Mouse (Mus musculus): ENCODE measurements around the gene Khsrp. TPM values are rescaled to one million over a fixed set of nuclear protein-coding genes. Genes with fewer than 3 reads are reported as not detected.

The Khsrp gene
- total RNA-seq, 4 experiments from 2014 or later: 35.0 to 47.6 (median 38.6) TPM

- DNase-seq (ENCODE audit: low spot score): no peak
Observed at GRCm38 (mm10) chr17:56986105-56986805, 45.1 kb downstream of the Khsrp start.

GRCm38 (mm10) chr17:56985656-56986055, 45.7 kb downstream of the Khsrp start:
- no peak for DNase-seq (ENCODE audit: low spot score)

GRCm38 (mm10) chr17:56984886-56985285, 46.4 kb downstream of the Khsrp start:
- DNase-seq (ENCODE audit: low spot score): no peak

- no peak for DNase-seq (ENCODE audit: low spot score)
Observed at GRCm38 (mm10) chr17:56982013-56982412, 49.3 kb downstream of the Khsrp start, which contains the start of gene Acer1. TSS of gene Acer1 (minus strand) at chr17:56982126.

- DNase-seq (ENCODE audit: low spot score): no peak
Observed at GRCm38 (mm10) chr17:56981049-56981448, 50.3 kb downstream of the Khsrp start.

- DNase-seq (ENCODE audit: low spot score): no peak
Observed at GRCm38 (mm10) chr17:56979524-56979923, 51.8 kb downstream of the Khsrp start.

GRCm38 (mm10) chr17:56976531-56977390, 54.6 kb downstream of the Khsrp start:
- DNase-seq (ENCODE audit: low spot score): no peak

- no peak for DNase-seq (ENCODE audit: low spot score)
Observed at GRCm38 (mm10) chr17:56975391-56975790, 55.9 kb downstream of the Khsrp start.

GRCm38 (mm10) chr17:56974708-56975240, 56.5 kb downstream of the Khsrp start:
- DNase-seq (ENCODE audit: low spot score): no peak

- no peak for DNase-seq (ENCODE audit: low spot score)
Observed at GRCm38 (mm10) chr17:56973956-56974707, 57.2 kb downstream of the Khsrp start.

Other genes with a start within 250 kb of the Khsrp start
- 1 to 10 TPM; 1.6 to 3.5 (median 2.7) TPM for gene Rfx2, start 200.5 kb downstream of the Khsrp start, total RNA-seq (2022)
- not detected for gene Acsbg2, start 157.1 kb downstream of the Khsrp start, total RNA-seq (2022)
- not detected for gene 1700061G19Rik, start 156.0 kb downstream of the Khsrp start, total RNA-seq (2022)
- 10 to 100 TPM; 23.3 to 26.9 (median 26.4) TPM for gene Mllt1, start 96.1 kb downstream of the Khsrp start, total RNA-seq (2022)
- gene Acer1, start 49.4 kb downstream of the Khsrp start, total RNA-seq (2022): not detected
- 10 to 100 TPM; 77.9 to 82.7 (median 80.2) TPM for gene Clpp, start 41.2 kb downstream of the Khsrp start, total RNA-seq (2022)
- 10 to 100 TPM; 68.0 to 76.3 (median 74.3) TPM for gene Alkbh7, start 34.2 kb downstream of the Khsrp start, total RNA-seq (2022)
- gene Pspn, start 31.5 kb downstream of the Khsrp start, total RNA-seq (2022): not detected
- 10 to 100 TPM; 17.7 to 25.1 (median 20.6) TPM for gene Gtf2f1, start 20.2 kb downstream of the Khsrp start, total RNA-seq (2022)
- under 1 TPM in 2 of 4 experiments, not detected in 2; 0.37 to 0.60 TPM for gene Gm17949, start 20.1 kb downstream of the Khsrp start, total RNA-seq (2022)
- not detected for gene Slc25a41, start 10.1 kb upstream of the Khsrp start, total RNA-seq (2022)
- under 1 TPM in 2 of 4 experiments, not detected in 2; 0.23 to 0.72 TPM for gene Crb3, start 27.6 kb upstream of the Khsrp start, total RNA-seq (2022)
- 10 to 100 TPM; 64.7 to 74.7 (median 70.4) TPM for gene Slc25a23, start 28.3 kb upstream of the Khsrp start, total RNA-seq (2022)
- 1 to 10 TPM in 2 of 4 experiments, under 1 TPM in 2; 0.90 to 1.6 (median 1.2) TPM for gene Dennd1c, start 47.0 kb upstream of the Khsrp start, total RNA-seq (2022)
- 1 to 10 TPM; 1.1 to 1.7 (median 1.4) TPM for gene Tubb4a, start 56.3 kb upstream of the Khsrp start, total RNA-seq (2022)
- under 1 TPM; 0.25 to 0.83 (median 0.43) TPM for gene Tnfsf9, start 73.8 kb upstream of the Khsrp start, total RNA-seq (2022)
- not detected for gene Cd70, start 118.3 kb upstream of the Khsrp start, total RNA-seq (2022)
- gene Tnfsf14, start 162.7 kb upstream of the Khsrp start, total RNA-seq (2022): under 1 TPM in 1 of 4 experiments, not detected in 3; 0.20 TPM
- 100 to 1,000 TPM in 2 of 4 experiments, 10 to 100 TPM in 2; 65.8 to 155 (median 120) TPM for gene C3, start 196.6 kb upstream of the Khsrp start, total RNA-seq (2022)
- gene Gpr108, start 216.9 kb upstream of the Khsrp start, total RNA-seq (2022): 10 to 100 TPM; 29.1 to 35.0 (median 31.0) TPM
- 100 to 1,000 TPM; 117 to 154 (median 134) TPM for gene Trip10, start 217.9 kb upstream of the Khsrp start, total RNA-seq (2022)
- 1 to 10 TPM; 1.1 to 1.9 (median 1.4) TPM for gene Vav1, start 247.6 kb upstream of the Khsrp start, total RNA-seq (2022)

All from heart, adult 8-10 months (tissue).